Mouse (Mus musculus) cortical plate, adult 2 months (tissue): Measurements from ENCODE around the gene Fnbp4.

Experiments
- CTCF ChIP-seq: fragments of 200-500 bp; IDR thresholded peaks from 2 replicates; pipeline ENCODE4 v1.5.1; 2011; ENCODE audit warnings: mild to moderate bottlenecking, control low read depth, low read length; ENCODE audit not compliant: insufficient read depth; ENCODE audit errors: extremely low read depth
- POLR2A ChIP-seq: fragments of 200-500 bp; IDR thresholded peaks from 2 replicates; pipeline ENCODE4 v1.6.1; 2011; ENCODE audit warnings: mild to moderate bottlenecking, low read length, control low read depth; ENCODE audit not compliant: insufficient read depth; ENCODE audit errors: extremely low read depth

DNA sequence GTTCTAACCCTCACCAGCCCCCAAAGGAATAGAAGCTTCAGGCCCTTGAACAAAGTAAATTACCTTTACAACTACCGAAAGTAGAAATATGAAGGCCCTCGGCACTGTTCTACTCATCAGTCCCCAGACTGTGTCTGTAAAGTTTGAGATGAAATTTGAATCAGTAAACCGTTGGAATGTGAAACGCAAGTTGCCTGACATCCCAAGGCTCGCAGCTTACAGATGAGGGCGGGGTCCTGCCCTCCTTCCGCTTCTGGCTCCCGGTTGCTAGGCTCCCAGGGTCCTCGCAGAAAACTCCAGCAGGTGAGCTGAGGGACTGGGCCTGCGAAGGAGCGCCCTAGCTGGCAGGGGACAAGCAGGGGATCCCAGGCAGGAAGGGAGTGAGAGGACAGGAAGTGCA is 37.3 kb downstream of the Fnbp4 start, which contains the start of gene Agbl2:
- TF ChIP-seq POLR2A (no peak), CTCF (no peak)
